Mouse (Mus musculus): Measurements from ENCODE around the gene Celf5.
A peak's percentile ranks its signal among the peaks of the same experiment; 100 is the strongest.

Celf5 gene

GRCm38 (mm10) chr10:81412586-81413309 lies 69.8 kb downstream of the Celf5 start:
- peak; percentile 47 for DNase-seq

- DNase-seq, result peak; percentile 90
Observed at GRCm38 (mm10) chr10:81411471-81412400, 70.8 kb downstream of the Celf5 start.

- DNase-seq, result no peak
Observed at GRCm38 (mm10) chr10:81410981-81411380, 71.5 kb downstream of the Celf5 start.

GRCm38 (mm10) chr10:81410350-81410749 lies 72.2 kb downstream of the Celf5 start:
- DNase-seq, result peak; percentile 35

- DNase-seq, result no peak
Observed at GRCm38 (mm10) chr10:81409330-81409729, 73.2 kb downstream of the Celf5 start.
